In genomic region chr2:102002974-102003775, GRCm38 (mm10) we compare ENCODE assay signal across 9 mouse cellular contexts.
A peak's percentile ranks its signal among the peaks of the same experiment; 100 is the strongest.
DNase-seq lines count a peak whose midpoint lies in the region; ATAC-seq and TF ChIP-seq lines count a peak whose summit lies in the region.
"Had no signal": no experiment of that assay in that cellular context is flagged by ENCODE, and none has a peak within 500 bp of the region (broad histone marks: within the 10 kb centered on the region; RNA-seq: fewer than 3 reads in every experiment).

No protein-coding gene starts in this region.

- H3K9me3 ChIP-seq in embryonic facial prominence, embryonic 15.5 days (replicated peaks): no peaks in the 10 kb centered on the region
- no peaks in the 10 kb centered on the region for H3K9me3 ChIP-seq in hindbrain, embryonic 14.5 days (ENCODE audit: control insufficient read depth, low read length)
- no peaks in the 10 kb centered on the region for H3K9me3 ChIP-seq in liver, postnatal 0 days (ENCODE audit: low read length)
- no peaks in the 10 kb centered on the region for H3K9me3 ChIP-seq in stomach, embryonic 15.5 days

- peak overlapping the region; percentile 40 for H3K27ac ChIP-seq in embryonic facial prominence, embryonic 15.5 days (replicated peaks)
- peak overlapping the region; percentile 90 for H3K27ac ChIP-seq in hindbrain, embryonic 14.5 days
- no peak overlapping the region for H3K27ac ChIP-seq in liver, postnatal 0 days (ENCODE audit: low read depth)
- H3K27ac ChIP-seq in stomach, embryonic 15.5 days: peak overlapping the region; percentile 74

- peak; percentile 90 for DNase-seq in heart, adult 11 months
- DNase-seq in heart, adult 8-10 months (ENCODE audit: low spot score): no peak
- peak; percentile 72 for DNase-seq in hindbrain, embryonic 14.5 days (ENCODE audit: low spot score)
- DNase-seq in liver, postnatal 0 days: no peak
- DNase-seq in ovary, adult 18-20 months (ENCODE audit: low spot score): no peak
- no peak for DNase-seq in cerebellum, adult 9-10 months

- ATAC-seq in embryonic facial prominence, embryonic 15.5 days (ENCODE audit: insufficient number of reproducible peaks, low FRiP score, low TSS enrichment, low read depth): peak; percentile 22
- ATAC-seq in hindbrain, embryonic 14.5 days (ENCODE audit: low FRiP score): peak; percentile 74
- no peak for ATAC-seq in liver, postnatal 0 days
- 0 out of 2 replicates have a peak, but pooled peaks have one; percentile 51 for ATAC-seq in stomach, embryonic 15.5 days (ENCODE audit: insufficient read depth, low FRiP score, low read depth)

- no peak overlapping the region for H3K4me3 ChIP-seq in embryonic facial prominence, embryonic 15.5 days (replicated peaks)
- no peak overlapping the region for H3K4me3 ChIP-seq in hindbrain, embryonic 14.5 days (replicated peaks; ENCODE audit: low read length)
- no peak overlapping the region for H3K4me3 ChIP-seq in liver, postnatal 0 days (ENCODE audit: low read depth, low read length)
- no peak overlapping the region for H3K4me3 ChIP-seq in stomach, embryonic 15.5 days (replicated peaks)

- 21% methylated on average over 8 of the region's 8 CpGs for WGBS in embryonic facial prominence, embryonic 15.5 days
- 8% methylated on average over 8 of the region's 8 CpGs for WGBS in hindbrain, embryonic 14.5 days
- 62% methylated on average over 8 of the region's 8 CpGs for WGBS in liver, postnatal 0 days (ENCODE audit: insufficient replicate concordance)
- 24% methylated on average over 8 of the region's 8 CpGs for WGBS in stomach, embryonic 15.5 days

- no peak for TF ChIP-seq CTCF in liver, postnatal 0 days (IDR thresholded peaks at IDR 0.05; ENCODE audit: low read depth)

- H3K4me2 ChIP-seq in embryonic facial prominence, embryonic 15.5 days (replicated peaks): no peak overlapping the region
- H3K4me2 ChIP-seq in hindbrain, embryonic 14.5 days (replicated peaks): peak overlapping the region; percentile 15
- H3K4me2 ChIP-seq in liver, postnatal 0 days (ENCODE audit: low read depth, low read length): 0 out of 2 replicates have a peak overlapping the region, but pooled peaks have one; percentile 4
- H3K4me2 ChIP-seq in stomach, embryonic 15.5 days: 0 out of 2 replicates have a peak overlapping the region, but pooled peaks have one; percentile 29

- no peak overlapping the region for H3K9ac ChIP-seq in embryonic facial prominence, embryonic 15.5 days
- H3K9ac ChIP-seq in hindbrain, embryonic 14.5 days: peak overlapping the region; percentile 32; the same call in 1 of the 2 replicates
- no peak overlapping the region for H3K9ac ChIP-seq in liver, postnatal 0 days (replicated peaks)
- H3K9ac ChIP-seq in stomach, embryonic 15.5 days: no peak overlapping the region

- no peaks in the 10 kb centered on the region for H3K27me3 ChIP-seq in embryonic facial prominence, embryonic 15.5 days
- H3K27me3 ChIP-seq in hindbrain, embryonic 14.5 days (ENCODE audit: control insufficient read depth, insufficient read depth, low read length): no peaks in the 10 kb centered on the region
- H3K27me3 ChIP-seq in liver, postnatal 0 days (ENCODE audit: insufficient read depth, low read length): no peaks in the 10 kb centered on the region
- no peaks in the 10 kb centered on the region for H3K27me3 ChIP-seq in stomach, embryonic 15.5 days (replicated peaks)
- H3K27me3 ChIP-seq: CH12.LX had no signal

- no peaks in the 10 kb centered on the region for H3K36me3 ChIP-seq in embryonic facial prominence, embryonic 15.5 days
- no peaks in the 10 kb centered on the region for H3K36me3 ChIP-seq in hindbrain, embryonic 14.5 days (replicated peaks; ENCODE audit: control insufficient read depth, insufficient read depth)
- no peaks in the 10 kb centered on the region for H3K36me3 ChIP-seq in liver, postnatal 0 days (replicated peaks; ENCODE audit: insufficient read depth, low read length)
- no peaks in the 10 kb centered on the region for H3K36me3 ChIP-seq in stomach, embryonic 15.5 days

- TF ChIP-seq EP300 in liver, postnatal 0 days (IDR thresholded peaks at IDR 0.05; ENCODE audit: low read depth): no peak

- H3K4me1 ChIP-seq in embryonic facial prominence, embryonic 15.5 days: peaks cover 63% of the 10 kb centered on the region
- H3K4me1 ChIP-seq in hindbrain, embryonic 14.5 days (replicated peaks; ENCODE audit: control insufficient read depth, insufficient read depth, low read length): peaks cover 89% of the 10 kb centered on the region
- peaks cover 14% of the 10 kb centered on the region for H3K4me1 ChIP-seq in liver, postnatal 0 days (ENCODE audit: insufficient read depth)
- H3K4me1 ChIP-seq in stomach, embryonic 15.5 days: peaks cover 35% of the 10 kb centered on the region

Comparison
In these comparisons a context has a peak if more than half of its experiments do, and no peak if none do; other contexts are left out.
1. DNase-seq: peak in heart, adult 11 months (single experiment) and hindbrain, embryonic 14.5 days (single experiment); none in heart, adult 8-10 months (single experiment), liver, postnatal 0 days (single experiment), ovary, adult 18-20 months (single experiment) and cerebellum, adult 9-10 months (single experiment).